Mouse (Mus musculus): ENCODE measurements around the gene Dhrs13. TPM values are rescaled to one million over a fixed set of nuclear protein-coding genes. Genes with fewer than 3 reads are reported as not detected.
A peak's percentile ranks its signal among the peaks of the same experiment; 100 is the strongest.
"Not testable (repeated sequence)": the region's sequence is repeated elsewhere in the genome, so short reads cannot be mapped to it uniquely, and the experiment has no call there.

Dhrs13 gene
- polyA plus RNA-seq, 1 experiment from 2014 or later, result 17.0 TPM

DNA sequence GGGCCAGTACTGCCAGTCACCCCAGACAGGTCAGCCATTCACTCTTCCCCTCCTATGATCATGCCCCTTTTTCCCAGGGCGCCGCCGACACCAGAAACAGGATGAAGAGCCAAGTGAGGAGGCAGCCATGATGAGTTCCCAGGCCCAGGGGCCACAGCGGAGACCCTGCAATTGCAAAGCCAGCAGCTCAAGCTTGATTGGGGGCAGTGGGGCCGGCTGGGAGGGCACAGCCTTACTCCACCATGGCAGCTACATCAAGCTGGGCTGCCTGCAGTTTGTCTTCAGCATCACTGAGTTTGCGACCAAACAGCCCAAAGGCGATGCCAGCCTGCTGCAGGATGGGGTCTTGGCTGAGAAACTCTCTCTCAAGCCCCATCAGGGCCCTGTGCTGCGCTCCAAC, 2.8 kb upstream of the Dhrs13 start:
- WGBS, result 89% methylated on average over 8 of the region's 8 CpGs
- peaks cover 61% of the 10 kb centered on the region for H3K36me3 ChIP-seq
- DNase-seq (ENCODE audit: low spot score), result no peak

GRCm38 (mm10) chr11:78030600-78030999, 1.5 kb upstream of the Dhrs13 start:
- no peaks in the 10 kb centered on the region for H3K9me3 ChIP-seq
- DNase-seq (ENCODE audit: low spot score), result no peak
- H3K4me3 ChIP-seq, result no peak overlapping the region
- H3K27ac ChIP-seq, result no peak overlapping the region
- WGBS, result 73% methylated on average over 2 of the region's 2 CpGs
- H3K36me3 ChIP-seq, result peaks cover 63% of the 10 kb centered on the region
- H3K4me1 ChIP-seq (replicated peaks), result peaks cover 34% of the 10 kb centered on the region
- no peaks in the 10 kb centered on the region; the same call in 1 of the 2 replicates for H3K27me3 ChIP-seq (ENCODE audit: insufficient read depth, poor library complexity, severe bottlenecking)

More for the DNA sequence above, 2.8 kb upstream of the Dhrs13 start:
- no peaks in the 10 kb centered on the region; the same call in 1 of the 2 replicates for H3K27me3 ChIP-seq (ENCODE audit: insufficient read depth, poor library complexity, severe bottlenecking)
- no peak overlapping the region for H3K4me3 ChIP-seq
- no peak overlapping the region for H3K27ac ChIP-seq
- no peaks in the 10 kb centered on the region for H3K9me3 ChIP-seq
- H3K4me1 ChIP-seq (replicated peaks), result peaks cover 34% of the 10 kb centered on the region

GRCm38 (mm10) chr11:78031389-78031788, 691 bp upstream of the Dhrs13 start:
- Histone ChIP-seq H3K27me3 (ENCODE audit: insufficient read depth, poor library complexity, severe bottlenecking) (no peaks in the 10 kb centered on the region; the same call in 1 of the 2 replicates), H3K4me1 (replicated peaks) (peaks cover 34% of the 10 kb centered on the region), H3K4me3 (peak overlapping the region; percentile 69), H3K9me3 (no peaks in the 10 kb centered on the region), H3K36me3 (peaks cover 58% of the 10 kb centered on the region), H3K27ac (peak overlapping the region; percentile 93; the same call in 1 of the 2 replicates)
- WGBS, result 38% methylated on average over 6 of the region's 6 CpGs
- no peak for DNase-seq (ENCODE audit: low spot score)

GRCm38 (mm10) chr11:78032809-78033195, 722 bp downstream of the Dhrs13 start:
- Histone ChIP-seq H3K4me1 (replicated peaks) (peaks cover 44% of the 10 kb centered on the region), H3K4me3 (peak overlapping the region; percentile 69), H3K27me3 (ENCODE audit: insufficient read depth, poor library complexity, severe bottlenecking) (no peaks in the 10 kb centered on the region; the same call in 1 of the 2 replicates), H3K27ac (peak overlapping the region; percentile 93), H3K36me3 (peaks cover 44% of the 10 kb centered on the region), H3K9me3 (no peaks in the 10 kb centered on the region)
- WGBS, result 16% methylated on average over 5 of the region's 5 CpGs
- no peak for DNase-seq (ENCODE audit: low spot score)

GRCm38 (mm10) chr11:78033931-78034617, 2.0 kb downstream of the Dhrs13 start:
- H3K36me3 ChIP-seq, result peaks cover 32% of the 10 kb centered on the region
- no peak overlapping the region for H3K27ac ChIP-seq
- no peaks in the 10 kb centered on the region for H3K9me3 ChIP-seq
- DNase-seq (ENCODE audit: low spot score), result no peak
- H3K4me3 ChIP-seq, result no peak overlapping the region
- H3K4me1 ChIP-seq (replicated peaks), result peaks cover 56% of the 10 kb centered on the region
- H3K27me3 ChIP-seq (ENCODE audit: insufficient read depth, poor library complexity, severe bottlenecking), result no peaks in the 10 kb centered on the region; the same call in 1 of the 2 replicates
- 92% methylated on average over 23 of the region's 23 CpGs for WGBS

GRCm38 (mm10) chr11:78036791-78037190, 4.7 kb downstream of the Dhrs13 start:
- Histone ChIP-seq H3K4me1 (replicated peaks) (peaks cover 46% of the 10 kb centered on the region), H3K4me3 (0 out of 2 replicates have a peak overlapping the region, but pooled peaks have one; percentile 9), H3K9me3 (no peaks in the 10 kb centered on the region), H3K27me3 (ENCODE audit: insufficient read depth, poor library complexity, severe bottlenecking) (no peaks in the 10 kb centered on the region; the same call in 1 of the 2 replicates), H3K36me3 (peaks cover 42% of the 10 kb centered on the region), H3K27ac (no peak overlapping the region)
- 84% methylated on average over 10 of the region's 10 CpGs for WGBS
- no peak for DNase-seq (ENCODE audit: low spot score)

DNA sequence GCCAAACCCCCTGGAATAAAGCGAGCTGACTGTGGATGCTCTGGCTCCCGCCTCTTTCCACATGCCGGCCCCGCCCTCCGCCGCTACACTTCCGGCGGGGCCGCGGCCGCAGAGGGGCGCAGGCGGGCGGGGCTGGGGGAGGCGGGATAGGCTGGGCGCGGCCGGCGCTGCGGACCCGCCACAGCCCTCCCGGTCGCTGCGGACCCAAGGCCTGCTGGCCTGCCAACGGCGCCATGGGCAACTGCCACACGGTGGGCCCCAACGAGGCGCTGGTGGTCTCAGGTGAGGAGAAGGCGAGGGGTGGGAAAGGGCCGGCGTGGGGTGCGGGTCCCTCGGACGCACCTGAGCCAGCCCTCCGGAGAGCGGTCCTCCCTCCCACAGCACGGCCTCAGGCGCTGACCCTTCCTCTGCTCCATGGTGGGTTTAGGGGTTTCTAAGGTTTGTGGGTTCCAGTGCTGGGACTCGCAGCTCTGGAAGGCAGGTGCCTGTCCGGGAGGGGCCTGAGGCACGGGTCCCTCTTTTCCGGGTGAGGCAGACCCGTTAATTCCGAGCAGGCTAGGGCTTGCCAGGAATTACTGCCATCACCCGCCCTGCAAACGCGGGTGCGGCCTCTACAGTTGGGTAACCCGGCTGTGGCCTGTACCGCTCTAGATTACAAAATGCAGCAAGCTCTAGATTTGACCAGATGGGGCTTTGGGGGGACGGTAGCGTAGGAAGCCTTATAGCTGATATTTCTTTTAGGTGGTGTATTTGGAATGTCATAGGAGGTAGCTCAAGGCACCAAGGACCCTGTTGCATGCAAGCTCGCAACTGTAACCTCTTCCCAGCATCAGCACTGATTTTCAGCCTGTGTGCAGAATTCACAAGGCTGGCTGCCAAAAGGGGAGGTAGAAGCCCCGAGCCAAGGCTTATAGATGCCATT, 6.0 kb downstream of the Dhrs13 start, which contains the start of gene Flot2:
Gene Flot2 (plus strand): TSS at position 101 of the 922 bp plus-strand sequence.
- H3K36me3 ChIP-seq, result peaks cover 55% of the 10 kb centered on the region
- H3K27ac ChIP-seq, result peak within 1 kb of the TSS; percentile 94
- peak within 1 kb of the TSS; percentile 96 for H3K4me3 ChIP-seq
- 4% methylated on average over 55 of the region's 55 CpGs for WGBS
- H3K27me3 ChIP-seq (ENCODE audit: insufficient read depth, poor library complexity, severe bottlenecking), result no peaks in the 10 kb centered on the region; the same call in 1 of the 2 replicates
- peak; percentile 72 for DNase-seq (ENCODE audit: low spot score)
- H3K4me1 ChIP-seq (replicated peaks), result peaks cover 33% of the 10 kb centered on the region
- 0 out of 2 replicates have a peak, but pooled peaks cover 6% of the 10 kb centered on the region for H3K9me3 ChIP-seq

DNA sequence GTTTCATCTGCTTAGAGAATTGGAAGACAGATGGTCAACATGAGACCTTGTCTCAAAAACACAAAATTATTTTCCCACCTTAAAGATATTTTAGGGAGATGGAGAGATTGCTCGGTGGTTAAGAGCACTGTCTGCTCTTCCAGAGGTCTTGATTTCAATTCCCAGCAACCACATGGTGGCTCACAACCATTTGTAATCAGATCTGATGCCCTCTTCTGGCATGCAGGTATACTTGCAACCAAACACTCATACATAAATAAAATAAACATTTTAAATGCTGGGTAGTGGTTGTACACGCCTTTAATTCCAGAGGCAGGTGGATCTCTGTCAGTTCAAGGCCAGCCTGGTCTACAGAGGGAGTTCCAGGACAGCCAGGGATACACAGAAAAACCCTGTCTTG, 8.8 kb downstream of the Dhrs13 start:
- Histone ChIP-seq H3K4me1 (replicated peaks) (peaks cover 31% of the 10 kb centered on the region), H3K9me3 (0 out of 2 replicates have a peak, but pooled peaks cover 6% of the 10 kb centered on the region), H3K27me3 (ENCODE audit: insufficient read depth, poor library complexity, severe bottlenecking) (no peaks in the 10 kb centered on the region), H3K36me3 (peaks cover 49% of the 10 kb centered on the region), H3K27ac (no peak overlapping the region), H3K4me3 (no peak overlapping the region)
- no peak for DNase-seq (ENCODE audit: low spot score)
- 75% methylated on average over 2 of the region's 2 CpGs for WGBS

DNA sequence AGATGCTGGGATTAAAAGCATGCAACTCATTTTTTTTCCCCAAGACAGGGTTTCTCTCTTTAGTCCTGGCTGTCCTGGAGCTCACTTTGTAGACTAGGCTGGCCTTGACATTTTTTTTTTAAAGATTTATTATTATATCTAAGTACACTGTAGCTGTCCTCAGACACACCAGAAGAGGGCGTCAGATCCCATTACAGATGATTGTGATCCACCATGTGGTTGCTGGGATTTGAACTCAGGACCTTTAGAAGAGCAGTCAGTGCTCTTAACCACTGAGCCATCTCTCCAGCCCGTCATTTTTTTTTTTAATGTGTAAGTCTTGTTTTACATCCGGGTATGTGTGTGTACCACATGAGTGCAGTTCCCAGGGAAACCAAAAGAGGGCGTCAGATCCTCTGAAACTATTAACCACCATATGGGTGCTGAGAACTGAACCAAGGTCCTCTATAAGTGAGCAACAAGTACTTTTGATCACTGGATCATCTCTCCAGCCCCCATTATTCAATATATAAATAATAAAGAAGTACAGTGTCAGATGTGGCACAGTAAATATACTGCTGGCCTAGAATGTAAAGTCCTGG, 10.3 kb downstream of the Dhrs13 start:
- DNase-seq (ENCODE audit: low spot score); H3K27ac ChIP-seq; H3K27me3 ChIP-seq (ENCODE audit: insufficient read depth, poor library complexity, severe bottlenecking); H3K4me3 ChIP-seq; H3K9me3 ChIP-seq: not testable (repeated sequence)
- Histone ChIP-seq H3K4me1 (replicated peaks) (peaks cover 26% of the 10 kb centered on the region), H3K36me3 (peaks cover 60% of the 10 kb centered on the region)
- 94% methylated on average over 4 of the region's 4 CpGs for WGBS

GRCm38 (mm10) chr11:78044758-78045251, 12.7 kb downstream of the Dhrs13 start:
- 0 out of 2 replicates have a peak, but pooled peaks cover 5% of the 10 kb centered on the region for H3K4me1 ChIP-seq (replicated peaks)
- H3K27ac ChIP-seq, result no peak overlapping the region
- H3K36me3 ChIP-seq, result peaks cover 70% of the 10 kb centered on the region
- WGBS, result 84% methylated on average over 5 of the region's 5 CpGs
- no peak overlapping the region for H3K4me3 ChIP-seq
- H3K9me3 ChIP-seq, result 0 out of 2 replicates have a peak, but pooled peaks cover 6% of the 10 kb centered on the region
- H3K27me3 ChIP-seq (ENCODE audit: insufficient read depth, poor library complexity, severe bottlenecking), result no peaks in the 10 kb centered on the region
- DNase-seq (ENCODE audit: low spot score), result no peak

GRCm38 (mm10) chr11:78048637-78049036, 16.6 kb downstream of the Dhrs13 start:
- not testable (repeated sequence) for H3K9me3 ChIP-seq; H3K4me1 ChIP-seq (replicated peaks); DNase-seq (ENCODE audit: low spot score); H3K27ac ChIP-seq; H3K4me3 ChIP-seq; H3K27me3 ChIP-seq (ENCODE audit: insufficient read depth, poor library complexity, severe bottlenecking)
- WGBS, result 86% methylated on average over 4 of the region's 4 CpGs
- peaks cover 70% of the 10 kb centered on the region for H3K36me3 ChIP-seq

DNA sequence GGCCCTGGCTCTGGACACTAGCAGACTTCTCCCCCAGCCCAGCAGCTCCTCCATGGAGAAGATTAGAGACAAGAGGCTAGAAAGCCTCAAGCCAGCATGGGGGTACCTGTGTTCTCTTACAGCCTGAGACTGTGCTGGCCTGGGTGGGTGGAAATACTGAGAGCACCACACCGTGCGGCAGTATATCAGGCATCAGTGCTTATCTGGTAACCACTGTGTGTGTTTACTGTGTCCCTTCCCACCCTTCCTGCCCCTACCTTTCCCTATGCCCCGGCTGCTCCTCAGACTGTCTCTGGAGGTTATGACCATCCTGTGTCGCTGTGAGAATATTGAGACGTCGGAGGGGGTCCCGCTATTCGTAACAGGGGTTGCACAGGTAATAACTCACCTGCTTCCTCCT, 21.0 kb downstream of the Dhrs13 start:
- 94% methylated on average over 8 of the region's 8 CpGs for WGBS
- Histone ChIP-seq H3K9me3 (no peaks in the 10 kb centered on the region), H3K36me3 (peaks cover 88% of the 10 kb centered on the region), H3K27me3 (ENCODE audit: insufficient read depth, poor library complexity, severe bottlenecking) (no peaks in the 10 kb centered on the region), H3K4me3 (no peak overlapping the region), H3K4me1 (replicated peaks) (no peaks in the 10 kb centered on the region), H3K27ac (no peak overlapping the region)
- DNase-seq (ENCODE audit: low spot score), result no peak
